Comparison of ENCODE assay signal across 22 mouse cellular contexts in genomic region chr2:4777291-4777690, GRCm38 (mm10). TPM values are rescaled to one million over a fixed set of nuclear protein-coding genes. Genes with fewer than 3 reads are reported as not detected.
DNase-seq lines count a peak whose midpoint lies in the region; ATAC-seq lines count a peak whose summit lies in the region.
"Had no signal": no experiment of that assay in that cellular context is flagged by ENCODE, and none has a peak within 500 bp of the region (broad histone marks: within the 10 kb centered on the region; RNA-seq: fewer than 3 reads in every experiment).

No protein-coding gene starts in this region.

- no peak overlapping the region for H3K27ac ChIP-seq in heart, embryonic 12.5 days (ENCODE audit: poor library complexity, severe bottlenecking)
- no peak overlapping the region for H3K27ac ChIP-seq in liver, embryonic 16.5 days (ENCODE audit: low read length)
- no peak overlapping the region for H3K27ac ChIP-seq in liver, embryonic 12.5 days
- H3K27ac ChIP-seq in heart, embryonic 16.5 days (ENCODE audit: low read length) = no peak overlapping the region
- H3K27ac ChIP-seq in hindbrain, embryonic 16.5 days (ENCODE audit: low read depth, low read length) = no peak overlapping the region
- H3K27ac ChIP-seq: embryonic facial prominence, embryonic 15.5 days; gastrocnemius, adult 2 months; hindbrain, embryonic 14.5 days; limb, embryonic 13.5 days; lung, embryonic 15.5 days; midbrain, embryonic 10.5 days had no signal

- ATAC-seq in heart, embryonic 12.5 days (ENCODE audit: insufficient number of reproducible peaks, low FRiP score) = no peak
- peak; percentile 69 for ATAC-seq in liver, embryonic 16.5 days (ENCODE audit: low read depth)
- no peak for ATAC-seq in liver, embryonic 12.5 days
- no peak for ATAC-seq in heart, embryonic 16.5 days (replicated peaks; ENCODE audit: extremely low read depth, insufficient read depth, low FRiP score)
- ATAC-seq in megakaryocyte, adult 5-6 weeks (ENCODE audit: poor library complexity, severe bottlenecking) = peak; percentile 89
- no peak for ATAC-seq in hindbrain, embryonic 16.5 days

- no peaks in the 10 kb centered on the region for H3K36me3 ChIP-seq in heart, embryonic 12.5 days
- no peaks in the 10 kb centered on the region for H3K36me3 ChIP-seq in liver, embryonic 16.5 days (ENCODE audit: control insufficient read depth, insufficient read depth)
- no peaks in the 10 kb centered on the region for H3K36me3 ChIP-seq in liver, embryonic 12.5 days
- H3K36me3 ChIP-seq in heart, embryonic 16.5 days (ENCODE audit: control insufficient read depth, insufficient read depth) = no peaks in the 10 kb centered on the region
- no peaks in the 10 kb centered on the region for H3K36me3 ChIP-seq in hindbrain, embryonic 16.5 days (ENCODE audit: control insufficient read depth, insufficient read depth, low read length)
- H3K36me3 ChIP-seq: embryonic facial prominence, embryonic 15.5 days; limb, embryonic 13.5 days; lung, embryonic 15.5 days; midbrain, embryonic 10.5 days had no signal

- H3K9ac ChIP-seq in heart, embryonic 12.5 days = no peak overlapping the region
- H3K9ac ChIP-seq in liver, embryonic 16.5 days (ENCODE audit: low read depth, low read length) = no peak overlapping the region
- no peak overlapping the region for H3K9ac ChIP-seq in liver, embryonic 12.5 days
- no peak overlapping the region for H3K9ac ChIP-seq in heart, embryonic 16.5 days (ENCODE audit: low read length)
- no peak overlapping the region for H3K9ac ChIP-seq in hindbrain, embryonic 16.5 days (ENCODE audit: low read depth, low read length)
- H3K9ac ChIP-seq: embryonic facial prominence, embryonic 15.5 days; hindbrain, embryonic 14.5 days; limb, embryonic 13.5 days; lung, embryonic 15.5 days had no signal

- peaks cover 8% of the 10 kb centered on the region; the same call in 1 of the 2 replicates for H3K4me1 ChIP-seq in heart, embryonic 12.5 days (replicated peaks)
- no peaks in the 10 kb centered on the region for H3K4me1 ChIP-seq in liver, embryonic 16.5 days (ENCODE audit: control insufficient read depth, low read depth, low read length)
- H3K4me1 ChIP-seq in liver, embryonic 12.5 days = no peaks in the 10 kb centered on the region
- H3K4me1 ChIP-seq in heart, embryonic 16.5 days (ENCODE audit: control insufficient read depth, insufficient read depth, low read length) = no peaks in the 10 kb centered on the region
- H3K4me1 ChIP-seq in hindbrain, embryonic 16.5 days (ENCODE audit: control insufficient read depth, insufficient read depth, low read depth, low read length) = no peaks in the 10 kb centered on the region
- H3K4me1 ChIP-seq: embryonic facial prominence, embryonic 15.5 days; limb, embryonic 13.5 days; lung, embryonic 15.5 days had no signal

- H3K4me3 ChIP-seq in heart, embryonic 12.5 days = no peak overlapping the region
- no peak overlapping the region for H3K4me3 ChIP-seq in liver, embryonic 16.5 days (ENCODE audit: low read depth, low read length)
- H3K4me3 ChIP-seq in liver, embryonic 12.5 days = no peak overlapping the region
- no peak overlapping the region for H3K4me3 ChIP-seq in heart, embryonic 16.5 days (ENCODE audit: low read length)
- no peak overlapping the region for H3K4me3 ChIP-seq in hindbrain, embryonic 16.5 days (ENCODE audit: low read length)
- H3K4me3 ChIP-seq: embryonic facial prominence, embryonic 15.5 days; gastrocnemius, adult 2 months; limb, embryonic 13.5 days; lung, embryonic 15.5 days; midbrain, embryonic 10.5 days had no signal

- no peaks in the 10 kb centered on the region; the same call in 1 of the 2 replicates for H3K27me3 ChIP-seq in heart, embryonic 12.5 days (replicated peaks)
- H3K27me3 ChIP-seq in liver, embryonic 16.5 days (ENCODE audit: control insufficient read depth, insufficient read depth, low read depth, low read length) = no peaks in the 10 kb centered on the region
- H3K27me3 ChIP-seq in liver, embryonic 12.5 days (replicated peaks) = no peaks in the 10 kb centered on the region
- H3K27me3 ChIP-seq in heart, embryonic 16.5 days (ENCODE audit: control insufficient read depth, insufficient read depth, low read length) = no peaks in the 10 kb centered on the region
- no peaks in the 10 kb centered on the region for H3K27me3 ChIP-seq in hindbrain, embryonic 16.5 days (replicated peaks; ENCODE audit: control insufficient read depth, insufficient read depth, low read length)
- H3K27me3 ChIP-seq: embryonic facial prominence, embryonic 15.5 days; limb, embryonic 13.5 days; lung, embryonic 15.5 days had no signal

- DNase-seq in heart, postnatal 14 days = no peak
- no peak for DNase-seq in B cell, adult 2 months
- DNase-seq: adrenal gland, postnatal 36 days; cerebellum, adult 11-12 months; cerebellum, postnatal 25 days; gastrocnemius, adult 2 months; kidney, adult 11 months; retina, postnatal 1 day; right cerebral cortex, postnatal 4 days had no signal

- H3K9me3 ChIP-seq in heart, embryonic 12.5 days (replicated peaks) = no peaks in the 10 kb centered on the region
- H3K9me3 ChIP-seq in liver, embryonic 16.5 days (replicated peaks; ENCODE audit: control insufficient read depth, low read length) = no peaks in the 10 kb centered on the region
- no peaks in the 10 kb centered on the region for H3K9me3 ChIP-seq in liver, embryonic 12.5 days (replicated peaks)
- no peaks in the 10 kb centered on the region for H3K9me3 ChIP-seq in heart, embryonic 16.5 days (replicated peaks; ENCODE audit: control insufficient read depth, low read length)
- no peaks in the 10 kb centered on the region for H3K9me3 ChIP-seq in hindbrain, embryonic 16.5 days (ENCODE audit: control insufficient read depth, low read length)
- H3K9me3 ChIP-seq: embryonic facial prominence, embryonic 15.5 days; limb, embryonic 13.5 days; lung, embryonic 15.5 days; midbrain, embryonic 10.5 days had no signal

- intact Hi-C loops in heart, postnatal 14 days (cut with DNase I) = no loop called here

- WGBS in heart, embryonic 12.5 days = 37% methylated on average over 8 of the region's 8 CpGs
- 52% methylated on average over 8 of the region's 8 CpGs for WGBS in liver, embryonic 16.5 days (ENCODE audit: insufficient replicate concordance)
- 64% methylated on average over 8 of the region's 8 CpGs for WGBS in liver, embryonic 12.5 days (ENCODE audit: insufficient replicate concordance)
- WGBS in heart, embryonic 16.5 days = 37% methylated on average over 8 of the region's 8 CpGs
- 93% methylated on average over 8 of the region's 8 CpGs for WGBS in hindbrain, embryonic 16.5 days

- peak overlapping the region; percentile 27; the same call in 1 of the 2 replicates for H3K4me2 ChIP-seq in heart, embryonic 12.5 days
- no peak overlapping the region for H3K4me2 ChIP-seq in liver, embryonic 16.5 days (ENCODE audit: low read depth, low read length)
- H3K4me2 ChIP-seq in liver, embryonic 12.5 days = no peak overlapping the region
- H3K4me2 ChIP-seq in heart, embryonic 16.5 days (ENCODE audit: low read depth, low read length) = peak overlapping the region; percentile 32; the same call in 1 of the 2 replicates
- H3K4me2 ChIP-seq in hindbrain, embryonic 16.5 days (ENCODE audit: low read length) = no peak overlapping the region
- H3K4me2 ChIP-seq: embryonic facial prominence, embryonic 15.5 days; hindbrain, embryonic 14.5 days; limb, embryonic 13.5 days; lung, embryonic 15.5 days had no signal

RNA-seq across cellular contexts. Expression of gene Bend7, which starts 59.7 kb away (rescaled TPM):
- polyA plus RNA-seq in heart, embryonic 12.5 days (2016; fragmentation: Nextera tagmentation; extraction: Ambion mirVana) = 1.9 and 2.4 TPM in 2 replicates
- 1 to 10 TPM; 5.8 to 6.8 TPM for total RNA-seq in heart, postnatal 14 days (2021)
- 1.3 and 1.9 TPM in 2 replicates for polyA plus RNA-seq in liver, embryonic 16.5 days (2015; fragmentation: Nextera tagmentation; extraction: Ambion mirVana)
- 1.7 and 1.8 TPM in 2 replicates for polyA plus RNA-seq in liver, embryonic 12.5 days (2016; fragmentation: Nextera tagmentation; extraction: Ambion mirVana)
- 2.3 and 2.7 TPM in 2 replicates for polyA plus RNA-seq in heart, embryonic 16.5 days (2015; fragmentation: Nextera tagmentation; extraction: Ambion mirVana)
- total RNA-seq in megakaryocyte, adult 5-6 weeks (2015) = not detected in 2 replicates
- not detected in 2 replicates for total RNA-seq in megakaryocyte, adult 5-6 weeks (2017)
- polyA plus RNA-seq in hindbrain, embryonic 16.5 days (2015; fragmentation: Nextera tagmentation; extraction: Ambion mirVana) = 4.6 and 5.1 TPM in 2 replicates
- total RNA-seq: monocyte, adult 5-6 weeks had no signal
- polyA plus RNA-seq: C2C12 had no signal

Comparison
In these comparisons a context has a peak if more than half of its experiments do, and no peak if none do; other contexts are left out.
1. ATAC-seq: peak in liver, embryonic 16.5 days (single experiment) and megakaryocyte, adult 5-6 weeks (single experiment); none in heart, embryonic 12.5 days (single experiment), liver, embryonic 12.5 days (single experiment), heart, embryonic 16.5 days (single experiment) and hindbrain, embryonic 16.5 days (single experiment).
2. H3K4me2 ChIP-seq: peak in heart, embryonic 12.5 days (single experiment) and heart, embryonic 16.5 days (single experiment); none in liver, embryonic 16.5 days (single experiment), liver, embryonic 12.5 days (single experiment) and hindbrain, embryonic 16.5 days (single experiment).